Mouse (Mus musculus): ENCODE data around the gene Procr.
A peak's percentile ranks its signal among the peaks of the same experiment; 100 is the strongest.

- TF ChIP-seq HCFC1 (IDR thresholded peaks at IDR 0.05; ENCODE audit: borderline replicate concordance, insufficient read depth, low read length) (peak; percentile 95), ZNF384 (IDR thresholded peaks at IDR 0.05; ENCODE audit: low read depth, low read length) (no peak), MAFK (IDR thresholded peaks at IDR 0.05; ENCODE audit: insufficient read depth, low read depth, low read length) (no peak), ZC3H11A (IDR thresholded peaks at IDR 0.05; ENCODE audit: borderline replicate concordance, low read depth, low read length) (no peak), CHD2 (IDR thresholded peaks at IDR 0.05; ENCODE audit: low read depth, low read length) (no peak)
These were observed 21.7 kb upstream of the Procr start, which contains the start of gene Edem2 for GRCm38 (mm10) chr2:155729158-155729645.
